7 mouse cellular contexts compared by ENCODE assay signal in the genomic region with DNA sequence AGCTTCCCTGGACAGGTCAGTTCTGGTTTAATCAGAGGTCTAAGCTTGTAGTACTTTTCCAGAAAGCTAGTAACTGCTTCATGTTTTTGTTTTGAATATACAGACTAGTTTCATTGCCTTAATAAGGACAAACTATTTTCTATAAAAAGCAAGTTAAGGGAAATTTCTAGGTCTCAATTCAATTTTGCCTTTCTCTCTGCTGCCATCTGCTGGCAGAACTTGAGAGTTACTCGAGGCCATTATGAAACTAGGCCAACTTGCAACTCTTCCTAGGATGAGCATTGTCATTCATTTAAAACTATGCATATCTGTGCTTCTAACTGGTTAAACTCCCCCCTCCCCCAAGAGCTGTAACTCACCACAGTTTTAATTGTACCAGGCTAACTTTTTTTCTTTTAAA. TPM values are rescaled to one million over a fixed set of nuclear protein-coding genes. Genes with fewer than 3 reads are reported as not detected.
DNase-seq lines count a peak whose midpoint lies in the region; ATAC-seq and TF ChIP-seq lines count a peak whose summit lies in the region.

No protein-coding gene starts in this region.

- H3K4me2 ChIP-seq in midbrain, embryonic 11.5 days, result no peak overlapping the region
- H3K4me2 ChIP-seq in midbrain, embryonic 15.5 days, result no peak overlapping the region
- no peak overlapping the region for H3K4me2 ChIP-seq in kidney, postnatal 0 days (ENCODE audit: low read length)
- no peak overlapping the region for H3K4me2 ChIP-seq in liver, embryonic 13.5 days

- H3K27ac ChIP-seq in midbrain, embryonic 11.5 days (ENCODE audit: low read depth, low read length), result no peak overlapping the region
- H3K27ac ChIP-seq in midbrain, embryonic 15.5 days, result no peak overlapping the region
- no peak overlapping the region for H3K27ac ChIP-seq in kidney, postnatal 0 days
- H3K27ac ChIP-seq in liver, embryonic 13.5 days, result no peak overlapping the region

- no peaks in the 10 kb centered on the region for H3K27me3 ChIP-seq in midbrain, embryonic 11.5 days (ENCODE audit: control insufficient read depth, insufficient read depth, low read length)
- H3K27me3 ChIP-seq in midbrain, embryonic 15.5 days (replicated peaks), result no peaks in the 10 kb centered on the region
- H3K27me3 ChIP-seq in kidney, postnatal 0 days (ENCODE audit: insufficient read depth, low read length), result no peaks in the 10 kb centered on the region
- no peaks in the 10 kb centered on the region for H3K27me3 ChIP-seq in liver, embryonic 13.5 days

- ATAC-seq in midbrain, embryonic 11.5 days (ENCODE audit: low FRiP score), result no peak
- no peak for ATAC-seq in midbrain, embryonic 15.5 days (replicated peaks)
- no peak for ATAC-seq in kidney, postnatal 0 days (replicated peaks; ENCODE audit: low FRiP score, low read depth)
- no peak for ATAC-seq in liver, embryonic 13.5 days (ENCODE audit: low read depth)

- DNase-seq in midbrain, embryonic 11.5 days (ENCODE audit: low spot score, missing footprints), result peak; percentile 94
- peak; percentile 80 for DNase-seq in adipocyte (ENCODE audit: low spot score)
- DNase-seq in cerebellum, postnatal 14 days, result peak; percentile 74 to 82
- peak; percentile 79 for DNase-seq in kidney, postnatal 0 days (ENCODE audit: low spot score)
- peak; percentile 9 for DNase-seq in liver, embryonic 13.5 days
- peak; percentile 30 to 43 for DNase-seq in right cerebral cortex, postnatal 36 days (ENCODE audit: low spot score in 2 of 2)

- WGBS in midbrain, embryonic 11.5 days, result 0% methylated on average over 1 of the region's 1 CpGs
- 3% methylated on average over 1 of the region's 1 CpGs for WGBS in midbrain, embryonic 15.5 days
- 0% methylated on average over 1 of the region's 1 CpGs for WGBS in kidney, postnatal 0 days
- 0% methylated on average over 1 of the region's 1 CpGs for WGBS in liver, embryonic 13.5 days (ENCODE audit: insufficient replicate concordance)

- H3K9ac ChIP-seq in midbrain, embryonic 11.5 days (ENCODE audit: low read length), result no peak overlapping the region
- H3K9ac ChIP-seq in midbrain, embryonic 15.5 days, result no peak overlapping the region
- H3K9ac ChIP-seq in kidney, postnatal 0 days (ENCODE audit: low read depth, low read length), result no peak overlapping the region
- no peak overlapping the region for H3K9ac ChIP-seq in liver, embryonic 13.5 days

- H3K9me3 ChIP-seq in midbrain, embryonic 11.5 days (ENCODE audit: control insufficient read depth, low read length), result no peaks in the 10 kb centered on the region
- no peaks in the 10 kb centered on the region for H3K9me3 ChIP-seq in midbrain, embryonic 15.5 days
- H3K9me3 ChIP-seq in kidney, postnatal 0 days (replicated peaks; ENCODE audit: low read length), result no peaks in the 10 kb centered on the region
- no peaks in the 10 kb centered on the region for H3K9me3 ChIP-seq in liver, embryonic 13.5 days (replicated peaks)

- no peak overlapping the region for H3K4me3 ChIP-seq in midbrain, embryonic 11.5 days (ENCODE audit: low read depth, low read length)
- H3K4me3 ChIP-seq in midbrain, embryonic 15.5 days, result no peak overlapping the region
- no peak overlapping the region for H3K4me3 ChIP-seq in kidney, postnatal 0 days (replicated peaks; ENCODE audit: low read depth, low read length)
- no peak overlapping the region for H3K4me3 ChIP-seq in liver, embryonic 13.5 days (replicated peaks)

- no peaks in the 10 kb centered on the region for H3K36me3 ChIP-seq in midbrain, embryonic 11.5 days (ENCODE audit: control insufficient read depth, insufficient read depth, low read length)
- no peaks in the 10 kb centered on the region for H3K36me3 ChIP-seq in midbrain, embryonic 15.5 days (replicated peaks)
- 0 out of 2 replicates have a peak, but pooled peaks cover 12% of the 10 kb centered on the region for H3K36me3 ChIP-seq in kidney, postnatal 0 days (ENCODE audit: insufficient read depth, low read length)
- no peaks in the 10 kb centered on the region for H3K36me3 ChIP-seq in liver, embryonic 13.5 days

- TF ChIP-seq CTCF in kidney, postnatal 0 days (IDR thresholded peaks at IDR 0.05; ENCODE audit: low read depth), result peak; percentile 85

- no peaks in the 10 kb centered on the region for H3K4me1 ChIP-seq in midbrain, embryonic 11.5 days (ENCODE audit: control insufficient read depth, insufficient read depth, low read length)
- H3K4me1 ChIP-seq in midbrain, embryonic 15.5 days, result no peaks in the 10 kb centered on the region
- H3K4me1 ChIP-seq in kidney, postnatal 0 days (replicated peaks; ENCODE audit: insufficient read depth, low read length), result no peaks in the 10 kb centered on the region
- H3K4me1 ChIP-seq in liver, embryonic 13.5 days (replicated peaks), result no peaks in the 10 kb centered on the region

RNA-seq across cellular contexts. Expression of a gene that starts 29.4 kb away (rescaled TPM):
- polyA plus RNA-seq in midbrain, embryonic 11.5 days (2014; fragmentation: Nextera tagmentation; extraction: Ambion mirVana), result not detected in 2 replicates
- not detected in 2 replicates for polyA plus RNA-seq in midbrain, embryonic 15.5 days (2015; fragmentation: Nextera tagmentation; extraction: Ambion mirVana)
- 0.17 TPM in 1 of 2 replicates, not detected in the other for polyA plus RNA-seq in kidney, postnatal 0 days (2015; fragmentation: Nextera tagmentation; extraction: Ambion mirVana)
- not detected in 2 replicates for polyA plus RNA-seq in liver, embryonic 13.5 days (2015; fragmentation: Nextera tagmentation; extraction: Ambion mirVana)

Comparison
In these comparisons a context has a peak if more than half of its experiments do, and no peak if none do; other contexts are left out.
1. DNase-seq: peak in every context shown above with its lines; median percentile 94 in midbrain, embryonic 11.5 days; 80 in adipocyte; 79 in kidney, postnatal 0 days; 78 in cerebellum, postnatal 14 days; 36 in right cerebral cortex, postnatal 36 days; 9 in liver, embryonic 13.5 days.